Mouse (Mus musculus) ES-E14 (cell line): ENCODE measurements around the gene Ttc30a1.

Experiments used
- HCFC1 ChIP-seq: IDR thresholded peaks from 2 replicates; pipeline ENCODE4 v1.6.1; 2012; ENCODE audit warnings: low read length, inconsistent platforms, borderline replicate concordance; ENCODE audit not compliant: insufficient read depth
- ZC3H11A ChIP-seq: IDR thresholded peaks from 2 replicates; pipeline ENCODE4 v1.6.1; 2012; ENCODE audit warnings: low read depth, mild to moderate bottlenecking, inconsistent platforms, low read length, borderline replicate concordance

DNA sequence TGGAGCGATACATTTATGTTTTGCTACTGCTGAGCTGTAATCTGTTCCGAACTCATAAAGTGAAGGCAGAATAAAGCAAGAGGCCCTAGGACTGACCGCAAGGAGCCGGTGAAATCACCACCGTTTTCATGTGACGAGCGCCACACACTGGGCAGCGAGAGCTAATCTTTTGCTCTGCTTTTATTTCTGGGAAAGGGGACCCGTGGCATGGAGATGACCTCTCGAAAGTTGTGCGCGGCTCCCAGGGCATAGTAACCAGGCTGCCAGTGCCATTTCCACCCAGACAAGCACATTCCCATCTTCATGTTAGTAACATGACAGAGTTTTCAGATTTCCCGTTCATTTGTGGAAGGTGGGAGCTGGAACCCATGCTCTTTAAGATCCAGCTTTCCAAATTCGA is 17.3 kb downstream of the Ttc30a1 start:
- peak; percentile 50 for TF ChIP-seq ZC3H11A
- no peak for TF ChIP-seq HCFC1
